Mouse (Mus musculus) limb, embryonic 11.5 days (tissue): ENCODE results near the gene Wdr17. TPM values are rescaled to one million over a fixed set of nuclear protein-coding genes. Genes with fewer than 3 reads are reported as not detected.

ENCODE experiments used
- ATAC-seq: fragments of 200-750 bp; cut with Nextera tagmentation; 2 replicates; pipeline ENCODE4 v1.8.0; 2017; ENCODE audit warnings: low read depth; ENCODE audit not compliant: insufficient number of reproducible peaks, low FRiP score, low TSS enrichment
- DNase-seq: peaks from one replicate; pipeline ENCODE4 v3.0.0-alpha.2; 2015; ENCODE audit warnings: low spot score
- H3K27ac ChIP-seq: fragments of 300-500 bp; sonication (generic); replicated peaks from 2 replicates; pipeline ENCODE4 v1.5.1; 2014; ENCODE audit warnings: low read depth, mild to moderate bottlenecking, low read length
- H3K27me3 ChIP-seq: fragments of 300-500 bp; sonication (generic); 2 replicates; pipeline ENCODE4 v1.6.1; 2014; ENCODE audit warnings: mild to moderate bottlenecking, low read length, mixed read lengths; ENCODE audit not compliant: control insufficient read depth, insufficient read depth
- H3K36me3 ChIP-seq: fragments of 300-500 bp; sonication (generic); 2 replicates; pipeline ENCODE4 v1.6.1; 2014; ENCODE audit warnings: mild to moderate bottlenecking, low read length, moderate library complexity, mixed read lengths; ENCODE audit not compliant: control insufficient read depth, insufficient read depth
- H3K4me1 ChIP-seq: fragments of 300-500 bp; sonication (generic); 2 replicates; pipeline ENCODE4 v1.6.1; 2014; ENCODE audit warnings: low read length, mixed read lengths; ENCODE audit not compliant: control insufficient read depth, insufficient read depth
- H3K4me2 ChIP-seq: fragments of 300-500 bp; sonication (generic); 2 replicates; pipeline ENCODE4 v1.6.1; 2014; ENCODE audit warnings: low read depth, mild to moderate bottlenecking, moderate library complexity; ENCODE audit not compliant: severe bottlenecking
- H3K4me3 ChIP-seq: fragments of 300-500 bp; sonication (generic); 2 replicates; pipeline ENCODE4 v1.5.1; 2014; ENCODE audit warnings: low read depth, low read length
- H3K9ac ChIP-seq: fragments of 300-500 bp; sonication (generic); 2 replicates; pipeline ENCODE4 v1.6.1; 2014; ENCODE audit warnings: mild to moderate bottlenecking, low read length
- H3K9me3 ChIP-seq: fragments of 300-500 bp; sonication (generic); 2 replicates; pipeline ENCODE4 v1.6.1; 2016; ENCODE audit warnings: low read length; ENCODE audit not compliant: control insufficient read depth
- WGBS: fragments of 180-500 bp; shearing (Covaris S2); extraction: QIAGEN DNeasy Blood & Tissue Kit; methylation state at CpG from one replicate; pipeline ENCODE4 v1.1.7; 2014; 5-methylcytosine and 5-hydroxymethylcytosine counted together
- polyA plus RNA-seq: library from polyadenylated mRNA; unstranded; fragments of >200 nt; fragmentation: Nextera tagmentation; extraction: Ambion mirVana; gene quantifications from 2 replicates; pipeline ENCODE4 v1.2.1, GENCODE M21; 2014

The Wdr17 gene
- 1.6 and 4.1 TPM in 2 replicates for polyA plus RNA-seq

- Histone ChIP-seq H3K9ac (no peak within 1 kb of the TSS), H3K27ac (no peak within 1 kb of the TSS), H3K36me3 (no peaks in the 10 kb centered on the region), H3K27me3 (no peaks in the 10 kb centered on the region), H3K4me3 (no peak within 1 kb of the TSS), H3K9me3 (no peaks in the 10 kb centered on the region), H3K4me1 (no peaks in the 10 kb centered on the region), H3K4me2 (no peak within 1 kb of the TSS)
- 82% methylated on average over 9 of the region's 9 CpGs for WGBS
- DNase-seq (no peak), ATAC-seq (no peak)
These were observed at the start of gene Wdr17 for GRCm38 (mm10) chr8:54886987-54887785. Gene Wdr17 (minus strand): TSS chr8:54887184.

- no peak overlapping the region for H3K9ac ChIP-seq
- H3K4me2 ChIP-seq, result no peak overlapping the region
- DNase-seq (no peak), ATAC-seq (no peak; the same call in 1 of the 2 replicates)
- H3K36me3 ChIP-seq, result no peaks in the 10 kb centered on the region
- H3K27me3 ChIP-seq, result no peaks in the 10 kb centered on the region
- no peaks in the 10 kb centered on the region for H3K9me3 ChIP-seq
- WGBS, result 66% methylated on average over 2 of the region's 2 CpGs
- H3K27ac ChIP-seq, result no peak overlapping the region
- no peak overlapping the region for H3K4me3 ChIP-seq
- H3K4me1 ChIP-seq, result no peaks in the 10 kb centered on the region
These were observed 45.3 kb upstream of the Wdr17 start for GRCm38 (mm10) chr8:54932306-54932705.

GRCm38 (mm10) chr8:54924936-54925335, 38.0 kb upstream of the Wdr17 start:
- Histone ChIP-seq H3K9ac (no peak overlapping the region), H3K27ac (no peak overlapping the region), H3K36me3 (no peaks in the 10 kb centered on the region), H3K9me3 (no peaks in the 10 kb centered on the region), H3K4me1 (no peaks in the 10 kb centered on the region), H3K4me2 (no peak overlapping the region), H3K27me3 (no peaks in the 10 kb centered on the region), H3K4me3 (no peak overlapping the region)
- DNase-seq (no peak), ATAC-seq (no peak)
- 80% methylated on average over 3 of the region's 3 CpGs for WGBS

GRCm38 (mm10) chr8:54922160-54922855, 35.3 kb upstream of the Wdr17 start:
- no peak for DNase-seq
- Histone ChIP-seq H3K4me3 (no peak overlapping the region), H3K36me3 (no peaks in the 10 kb centered on the region), H3K27ac (no peak overlapping the region), H3K4me1 (no peaks in the 10 kb centered on the region), H3K9ac (no peak overlapping the region), H3K4me2 (no peak overlapping the region), H3K27me3 (no peaks in the 10 kb centered on the region), H3K9me3 (no peaks in the 10 kb centered on the region)
- ATAC-seq, result no peak
- 65% methylated on average over 2 of the region's 2 CpGs for WGBS

GRCm38 (mm10) chr8:54917710-54918109, 30.7 kb upstream of the Wdr17 start:
- Histone ChIP-seq H3K27ac (no peak overlapping the region), H3K4me1 (no peaks in the 10 kb centered on the region)

GRCm38 (mm10) chr8:54912891-54913290, 25.9 kb upstream of the Wdr17 start:
- Histone ChIP-seq H3K4me3 (no peak overlapping the region), H3K4me2 (no peak overlapping the region), H3K27ac (no peak overlapping the region), H3K9me3 (no peaks in the 10 kb centered on the region), H3K4me1 (no peaks in the 10 kb centered on the region), H3K9ac (no peak overlapping the region), H3K27me3 (no peaks in the 10 kb centered on the region), H3K36me3 (no peaks in the 10 kb centered on the region)
- no peak for ATAC-seq
- no peak for DNase-seq
- WGBS, result 95% methylated on average over 2 of the region's 2 CpGs

More at GRCm38 (mm10) chr8:54917710-54918109, 30.7 kb upstream of the Wdr17 start:
- Histone ChIP-seq H3K36me3 (no peaks in the 10 kb centered on the region), H3K4me2 (no peak overlapping the region), H3K27me3 (no peaks in the 10 kb centered on the region), H3K9me3 (no peaks in the 10 kb centered on the region), H3K9ac (no peak overlapping the region), H3K4me3 (no peak overlapping the region)
- no peak for DNase-seq
- ATAC-seq, result no peak
- WGBS, result 72% methylated on average over 4 of the region's 9 CpGs

- no peak overlapping the region for H3K27ac ChIP-seq
- H3K9me3 ChIP-seq, result no peaks in the 10 kb centered on the region
- no peak overlapping the region for H3K4me2 ChIP-seq
- H3K36me3 ChIP-seq, result no peaks in the 10 kb centered on the region
- H3K27me3 ChIP-seq, result no peaks in the 10 kb centered on the region
- no peak overlapping the region for H3K4me3 ChIP-seq
- H3K4me1 ChIP-seq, result no peaks in the 10 kb centered on the region
- ATAC-seq, result no peak
- 81% methylated on average over 2 of the region's 2 CpGs for whole genome bisulfite sequencing
- no peak for DNase-seq
- no peak overlapping the region for H3K9ac ChIP-seq
These were observed 12.5 kb upstream of the Wdr17 start for GRCm38 (mm10) chr8:54899444-54899843.

- Histone ChIP-seq H3K9me3 (no peaks in the 10 kb centered on the region), H3K9ac (no peak overlapping the region), H3K27ac (no peak overlapping the region), H3K4me1 (no peaks in the 10 kb centered on the region), H3K36me3 (no peaks in the 10 kb centered on the region), H3K4me3 (no peak overlapping the region), H3K4me2 (no peak overlapping the region), H3K27me3 (no peaks in the 10 kb centered on the region)
- WGBS, result 85% methylated on average over 2 of the region's 2 CpGs
- ATAC-seq (no peak), DNase-seq (no peak)
These were observed 7.8 kb upstream of the Wdr17 start for GRCm38 (mm10) chr8:54894637-54895322.
